Mouse (Mus musculus): ENCODE results near the gene Syvn1. TPM values are rescaled to one million over a fixed set of nuclear protein-coding genes. Genes with fewer than 3 reads are reported as not detected.
"Not testable (repeated sequence)": the region's sequence is repeated elsewhere in the genome, so short reads cannot be mapped to it uniquely, and the experiment has no call there.

The Syvn1 gene
- polyA plus RNA-seq, 1 experiment = not detected

- no peaks in the 10 kb centered on the region for H3K4me1 ChIP-seq (ENCODE audit: control insufficient read depth, insufficient read depth, low read length)
- H3K4me3 ChIP-seq (ENCODE audit: insufficient read depth, low read depth, low read length) = no peak overlapping the region
- TF ChIP-seq CTCF (IDR thresholded peaks at IDR 0.05; ENCODE audit: insufficient read depth, low read depth, low read length) (no peak), POLR2A (IDR thresholded peaks at IDR 0.05; ENCODE audit: insufficient read depth, low read depth, low read length) (no peak)
- 71% methylated on average over 14 of the region's 14 CpGs for WGBS
- no peak overlapping the region for H3K27ac ChIP-seq (ENCODE audit: insufficient read depth, low read depth, low read length)
These were observed 15.7 kb upstream of the Syvn1 start for GRCm38 (mm10) chr19:6030520-6031280.

GRCm38 (mm10) chr19:6035966-6036585, 10.3 kb upstream of the Syvn1 start:
- Histone ChIP-seq H3K4me1 (ENCODE audit: control insufficient read depth, insufficient read depth, low read length) (no peaks in the 10 kb centered on the region), H3K4me3 (ENCODE audit: insufficient read depth, low read depth, low read length) (no peak overlapping the region), H3K27ac (ENCODE audit: insufficient read depth, low read depth, low read length) (no peak overlapping the region)
- TF ChIP-seq POLR2A (IDR thresholded peaks at IDR 0.05; ENCODE audit: insufficient read depth, low read depth, low read length) (no peak), CTCF (IDR thresholded peaks at IDR 0.05; ENCODE audit: insufficient read depth, low read depth, low read length) (no peak)
- WGBS = 77% methylated on average over 9 of the region's 9 CpGs

GRCm38 (mm10) chr19:6037695-6038094, 8.7 kb upstream of the Syvn1 start:
- Histone ChIP-seq H3K4me3 (ENCODE audit: insufficient read depth, low read depth, low read length) (no peak overlapping the region), H3K27ac (ENCODE audit: insufficient read depth, low read depth, low read length) (no peak overlapping the region), H3K4me1 (ENCODE audit: control insufficient read depth, insufficient read depth, low read length) (no peaks in the 10 kb centered on the region)
- no peak for TF ChIP-seq POLR2A (IDR thresholded peaks at IDR 0.05; ENCODE audit: insufficient read depth, low read depth, low read length)
- TF ChIP-seq CTCF (IDR thresholded peaks at IDR 0.05; ENCODE audit: insufficient read depth, low read depth, low read length) = no peak

GRCm38 (mm10) chr19:6038326-6038725, 8.1 kb upstream of the Syvn1 start:
- WGBS = 80% methylated on average over 7 of the region's 7 CpGs

GRCm38 (mm10) chr19:6040002-6040401, 6.4 kb upstream of the Syvn1 start:
- Histone ChIP-seq H3K4me1 (ENCODE audit: control insufficient read depth, insufficient read depth, low read length) (no peaks in the 10 kb centered on the region; the same call in 1 of the 2 replicates), H3K27ac (ENCODE audit: insufficient read depth, low read depth, low read length) (no peak overlapping the region), H3K4me3 (ENCODE audit: insufficient read depth, low read depth, low read length) (no peak overlapping the region)
- TF ChIP-seq POLR2A (IDR thresholded peaks at IDR 0.05; ENCODE audit: insufficient read depth, low read depth, low read length) (no peak), CTCF (IDR thresholded peaks at IDR 0.05; ENCODE audit: insufficient read depth, low read depth, low read length) (no peak)

More at GRCm38 (mm10) chr19:6038326-6038725, 8.1 kb upstream of the Syvn1 start:
- Histone ChIP-seq H3K27ac (ENCODE audit: insufficient read depth, low read depth, low read length) (no peak overlapping the region), H3K4me3 (ENCODE audit: insufficient read depth, low read depth, low read length) (no peak overlapping the region), H3K4me1 (ENCODE audit: control insufficient read depth, insufficient read depth, low read length) (no peaks in the 10 kb centered on the region)
- TF ChIP-seq CTCF (IDR thresholded peaks at IDR 0.05; ENCODE audit: insufficient read depth, low read depth, low read length) (no peak), POLR2A (IDR thresholded peaks at IDR 0.05; ENCODE audit: insufficient read depth, low read depth, low read length) (no peak)

GRCm38 (mm10) chr19:6042293-6042692, 4.1 kb upstream of the Syvn1 start:
- Histone ChIP-seq H3K4me1 (ENCODE audit: control insufficient read depth, insufficient read depth, low read length) (no peaks in the 10 kb centered on the region; the same call in 1 of the 2 replicates), H3K27ac (ENCODE audit: insufficient read depth, low read depth, low read length) (no peak overlapping the region), H3K4me3 (ENCODE audit: insufficient read depth, low read depth, low read length) (no peak overlapping the region)
- no peak for TF ChIP-seq CTCF (IDR thresholded peaks at IDR 0.05; ENCODE audit: insufficient read depth, low read depth, low read length)
- TF ChIP-seq POLR2A (IDR thresholded peaks at IDR 0.05; ENCODE audit: insufficient read depth, low read depth, low read length) = no peak
- WGBS = 81% methylated on average over 9 of the region's 9 CpGs

GRCm38 (mm10) chr19:6044102-6044501, 2.3 kb upstream of the Syvn1 start:
- 48% methylated on average over 4 of the region's 4 CpGs for WGBS

GRCm38 (mm10) chr19:6045366-6046293, 746 bp upstream of the Syvn1 start:
- Histone ChIP-seq H3K27ac (ENCODE audit: insufficient read depth, low read depth, low read length) (peak overlapping the region; percentile 84), H3K4me1 (ENCODE audit: control insufficient read depth, insufficient read depth, low read length) (peaks cover 10% of the 10 kb centered on the region), H3K4me3 (ENCODE audit: insufficient read depth, low read depth, low read length) (peak overlapping the region; percentile 88)
- WGBS = 10% methylated on average over 20 of the region's 20 CpGs
- no peak for TF ChIP-seq POLR2A (IDR thresholded peaks at IDR 0.05; ENCODE audit: insufficient read depth, low read depth, low read length)
- no peak for TF ChIP-seq CTCF (IDR thresholded peaks at IDR 0.05; ENCODE audit: insufficient read depth, low read depth, low read length)

More at GRCm38 (mm10) chr19:6044102-6044501, 2.3 kb upstream of the Syvn1 start:
- H3K4me1 ChIP-seq (ENCODE audit: control insufficient read depth, insufficient read depth, low read length); H3K4me3 ChIP-seq (ENCODE audit: insufficient read depth, low read depth, low read length); H3K27ac ChIP-seq (ENCODE audit: insufficient read depth, low read depth, low read length): not testable (repeated sequence)

Measured in olfactory bulb, adult 2 months (tissue).